Mouse (Mus musculus) C2C12 (cell line): ENCODE results near the gene Slamf6.

Experiments used
- CEBPB ChIP-seq: IDR thresholded peaks from one replicate; pipeline ENCODE4 v1.6.1; 2011; ENCODE audit warnings: low read depth, mild to moderate bottlenecking, control low read depth, moderate library complexity
- CTCF ChIP-seq: IDR thresholded peaks from one replicate; pipeline ENCODE4 v1.5.1; 2011; ENCODE audit not compliant: control insufficient read depth, insufficient read depth, insufficient read length
- FOSL1 ChIP-seq: IDR thresholded peaks from one replicate; pipeline ENCODE4 v1.8.0; 2011; ENCODE audit warnings: mild to moderate bottlenecking, low read length; ENCODE audit not compliant: poor library complexity, insufficient read depth, severe bottlenecking
- MAX ChIP-seq: IDR thresholded peaks from one replicate; pipeline ENCODE4 v1.6.1; 2011; ENCODE audit warnings: mild to moderate bottlenecking, control low read depth
- MYOG ChIP-seq: IDR thresholded peaks from one replicate; pipeline ENCODE4 v1.6.1; 2011; ENCODE audit not compliant: control insufficient read depth, insufficient read length; ENCODE audit errors: extremely low read depth

GRCm38 (mm10) chr1:171970854-171971586 is 53.7 kb downstream of the Slamf6 start:
- TF ChIP-seq CTCF (no peak), FOSL1 (no peak), MAX (no peak), MYOG (no peak), CEBPB (no peak)
